Mouse (Mus musculus): Measurements from ENCODE around the gene Pim3. TPM values are rescaled to one million over a fixed set of nuclear protein-coding genes. Genes with fewer than 3 reads are reported as not detected.

Gene Pim3
- total RNA-seq, 1 experiment from 2014 or later: 76.5 TPM

- DNase-seq: no peak
Observed at GRCm38 (mm10) chr15:88881253-88882044, 19.5 kb downstream of the Pim3 start.

GRCm38 (mm10) chr15:88882851-88883250 is 20.9 kb downstream of the Pim3 start:
- no peak for DNase-seq

GRCm38 (mm10) chr15:88883342-88883741 is 21.4 kb downstream of the Pim3 start:
- no peak for DNase-seq

- DNase-seq: no peak
Observed at GRCm38 (mm10) chr15:88885376-88885775, 23.4 kb downstream of the Pim3 start.

DNA sequence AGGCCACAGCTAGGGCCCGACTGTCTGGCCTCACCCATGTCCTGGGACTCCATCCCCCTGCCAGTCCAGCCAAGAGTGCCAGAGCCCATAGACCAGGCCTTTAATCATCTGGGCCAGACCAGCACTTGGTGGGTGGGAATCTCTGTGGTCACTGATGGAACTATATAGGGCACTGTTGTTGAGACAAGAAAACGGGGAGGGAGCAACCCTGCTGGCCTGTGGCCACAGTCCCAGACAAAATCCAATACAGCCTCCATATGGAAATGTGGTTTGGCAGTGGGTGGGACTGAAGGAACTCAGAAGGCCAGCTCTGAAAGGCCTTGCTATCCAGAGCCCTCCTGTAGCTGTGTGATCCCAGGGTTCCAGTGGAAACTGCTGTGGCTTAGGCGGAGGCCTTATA is 27.0 kb downstream of the Pim3 start:
- DNase-seq: no peak

GRCm38 (mm10) chr15:88889994-88890393 is 28.0 kb downstream of the Pim3 start:
- DNase-seq: no peak

GRCm38 (mm10) chr15:88890751-88891675 is 29.0 kb downstream of the Pim3 start:
- DNase-seq: peak; percentile 89

DNA sequence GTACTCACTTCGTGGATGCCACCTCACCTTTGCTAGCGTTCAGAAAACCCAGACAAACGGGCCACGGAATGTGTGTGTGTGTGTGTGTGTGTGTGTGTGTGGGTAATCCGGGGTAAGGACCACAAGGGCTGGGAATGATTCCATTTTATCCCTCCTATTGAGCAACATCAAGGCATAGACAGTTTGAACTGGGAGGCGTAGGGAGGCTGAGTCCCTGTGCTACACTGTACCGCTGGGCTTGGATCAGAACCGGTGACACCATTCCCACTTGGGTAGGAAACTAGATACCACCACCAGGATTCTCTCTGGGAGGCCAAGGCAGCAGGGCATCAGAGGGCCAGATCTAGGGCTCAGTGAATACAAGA is 29.7 kb downstream of the Pim3 start:
- no peak for DNase-seq

- peak; percentile 60 for DNase-seq
Observed at GRCm38 (mm10) chr15:88892252-88892651, 30.3 kb downstream of the Pim3 start.

DNA sequence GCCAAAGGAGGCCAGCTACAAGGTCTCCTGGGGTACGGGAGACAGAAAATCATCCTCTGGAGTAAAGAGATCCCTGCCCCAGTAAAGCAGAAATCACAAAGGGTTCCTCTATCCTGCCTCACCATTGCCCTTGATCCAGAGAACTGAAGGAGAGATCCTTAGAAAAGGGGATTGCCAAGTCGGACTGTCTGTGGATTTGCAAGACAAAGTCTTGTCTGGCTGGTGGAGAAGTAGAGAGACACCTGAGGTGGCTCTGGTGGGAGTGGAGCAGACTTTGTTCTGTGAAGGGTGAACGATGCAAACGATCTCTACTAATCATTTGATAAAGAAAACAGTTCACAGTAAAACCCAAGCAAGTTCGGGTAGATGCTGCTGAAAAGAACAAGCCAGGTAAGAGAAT is 30.9 kb downstream of the Pim3 start:
- no peak for DNase-seq

- no peak for DNase-seq
Observed at GRCm38 (mm10) chr15:88895119-88895518, 33.1 kb downstream of the Pim3 start.

- DNase-seq: no peak
Observed at GRCm38 (mm10) chr15:88895891-88896290, 33.9 kb downstream of the Pim3 start.

DNA sequence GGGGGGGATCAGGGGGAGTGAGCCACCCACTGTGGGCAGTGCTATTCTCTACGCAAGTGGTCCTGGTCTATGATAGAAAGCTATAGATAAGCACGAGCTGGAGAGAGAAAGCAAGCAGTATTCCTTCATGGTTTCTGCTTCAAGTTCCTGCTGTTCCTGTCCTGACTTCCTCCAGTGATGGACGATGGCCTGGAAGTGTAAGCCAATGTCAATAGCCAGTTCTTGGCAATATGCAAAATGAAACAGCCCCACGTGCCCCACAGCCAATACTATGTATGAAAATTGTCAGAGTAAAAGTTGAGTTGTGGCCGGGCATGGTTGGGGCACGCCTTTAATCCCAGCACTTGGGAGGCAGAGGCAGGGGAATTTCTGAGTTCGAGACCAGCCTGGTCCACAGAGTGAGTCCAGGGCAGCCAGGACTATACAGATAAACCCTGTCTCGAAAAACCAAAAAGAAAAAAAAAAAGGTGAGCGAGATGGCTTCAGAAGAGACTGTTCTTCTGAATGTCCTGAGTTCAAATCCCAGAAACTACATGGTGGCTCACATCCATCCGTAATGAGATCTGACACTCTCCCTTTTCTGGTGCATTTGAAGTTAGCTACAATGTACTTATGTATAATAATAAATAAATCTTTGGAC is 34.5 kb downstream of the Pim3 start:
- DNase-seq: no peak

- DNase-seq: peak; percentile 81
Observed at GRCm38 (mm10) chr15:88902200-88902875, 40.4 kb downstream of the Pim3 start.

- no peak for DNase-seq
Observed at GRCm38 (mm10) chr15:88903086-88903485, 41.1 kb downstream of the Pim3 start.

GRCm38 (mm10) chr15:88904056-88904811 is 42.2 kb downstream of the Pim3 start:
- DNase-seq: no peak

- DNase-seq: no peak
Observed at GRCm38 (mm10) chr15:88906347-88906746, 44.4 kb downstream of the Pim3 start.

GRCm38 (mm10) chr15:88915046-88915445 is 53.1 kb downstream of the Pim3 start:
- DNase-seq: no peak
